Mouse (Mus musculus): ENCODE data around the gene Trpm7.

DNA sequence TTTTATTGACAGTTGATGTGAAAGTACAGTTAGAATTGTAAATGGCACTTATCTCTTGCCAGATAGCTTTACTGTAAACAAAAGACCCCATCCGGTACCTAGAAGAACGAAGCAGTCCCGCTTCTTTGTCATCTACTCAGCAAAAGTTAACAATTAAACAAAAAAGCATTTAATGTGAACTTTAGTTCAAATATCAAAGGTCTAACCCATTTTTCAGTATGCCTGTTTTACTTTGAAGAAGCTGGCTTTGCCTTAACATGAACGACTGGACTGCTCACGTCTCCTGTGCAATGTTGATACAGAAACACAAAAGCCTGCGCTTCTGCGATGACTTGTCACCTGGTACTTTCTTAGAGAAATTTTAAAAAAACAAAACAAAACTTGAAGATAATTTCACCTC is 16.3 kb upstream of the Trpm7 start:
- TF ChIP-seq CTCF (IDR thresholded peaks at IDR 0.05; ENCODE audit: low read depth, low read length) (no peak), GATA2 (IDR thresholded peaks at IDR 0.05; ENCODE audit: borderline replicate concordance, low read depth, low read length) (no peak)

Data from G1E (cell line).